Mouse (Mus musculus): ENCODE measurements at regions not wholly inside any gene's neighbourhood (a gene's known extent, or its start where the extent isn't known, plus 50 kb on each side); places are given as distances from the start of the nearest gene placed in this dataset.

DNA sequence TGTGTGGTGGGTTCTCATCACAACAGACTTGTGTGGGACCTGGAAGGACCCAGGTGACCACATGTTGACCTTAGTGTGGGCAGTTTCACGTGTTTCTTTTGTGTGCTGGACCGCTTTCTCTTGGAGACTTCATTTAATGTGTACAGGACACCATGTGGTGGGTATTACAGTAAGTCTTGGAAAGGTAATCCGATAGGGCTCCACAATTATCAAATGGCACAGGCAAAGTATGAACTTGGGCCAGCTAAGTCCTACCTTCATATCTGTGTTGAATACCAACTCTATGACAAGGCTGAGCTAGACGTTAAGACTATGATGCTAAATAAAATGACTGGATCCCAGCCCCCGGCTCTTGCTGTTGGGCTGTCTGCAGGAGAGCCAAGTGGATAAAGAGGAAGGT lies 173.5 kb downstream of the 1500009L16Rik start:
- no peak for DNase-seq

DNA sequence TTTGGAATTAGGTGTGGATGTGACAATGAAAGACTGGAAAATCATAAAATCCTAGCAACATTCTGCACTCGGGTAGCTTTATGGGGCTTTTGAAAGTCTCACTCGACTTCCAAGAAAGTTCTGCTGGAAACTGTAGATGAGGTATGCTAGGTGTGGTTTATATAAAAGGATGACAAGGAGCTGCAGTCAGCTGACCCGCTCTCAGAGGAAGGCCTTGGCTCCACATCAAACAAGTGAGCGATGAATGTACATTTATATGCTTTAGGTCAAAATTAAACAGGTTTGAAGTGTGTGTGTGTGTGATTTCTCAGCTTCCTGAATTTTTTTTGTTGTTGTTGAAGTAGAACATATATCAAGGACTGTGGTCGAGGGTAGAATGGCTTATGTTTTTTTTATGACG lies 174.9 kb downstream of the 1500009L16Rik start:
- no peak for DNase-seq

DNA sequence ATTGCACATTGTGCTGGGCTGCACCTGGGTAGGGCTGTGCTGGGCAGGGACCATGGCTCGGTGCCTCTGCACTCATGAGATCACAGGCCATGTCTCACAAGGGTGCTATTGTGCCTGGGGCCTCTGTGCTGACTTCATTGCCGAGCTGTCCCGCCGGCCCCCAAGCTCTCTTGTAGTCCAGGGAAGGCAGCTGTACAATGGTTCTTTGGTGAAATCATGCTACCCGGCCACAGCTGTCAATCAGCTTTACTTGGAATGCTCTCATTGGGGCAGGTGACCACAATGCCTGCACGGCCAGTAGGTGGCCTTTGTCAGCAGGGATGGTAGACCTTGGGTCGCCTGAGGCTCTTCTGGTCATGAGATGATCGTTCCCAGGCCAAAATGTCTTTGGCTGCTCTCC lies 184.1 kb downstream of the 1500009L16Rik start:
- no peak for DNase-seq

DNA sequence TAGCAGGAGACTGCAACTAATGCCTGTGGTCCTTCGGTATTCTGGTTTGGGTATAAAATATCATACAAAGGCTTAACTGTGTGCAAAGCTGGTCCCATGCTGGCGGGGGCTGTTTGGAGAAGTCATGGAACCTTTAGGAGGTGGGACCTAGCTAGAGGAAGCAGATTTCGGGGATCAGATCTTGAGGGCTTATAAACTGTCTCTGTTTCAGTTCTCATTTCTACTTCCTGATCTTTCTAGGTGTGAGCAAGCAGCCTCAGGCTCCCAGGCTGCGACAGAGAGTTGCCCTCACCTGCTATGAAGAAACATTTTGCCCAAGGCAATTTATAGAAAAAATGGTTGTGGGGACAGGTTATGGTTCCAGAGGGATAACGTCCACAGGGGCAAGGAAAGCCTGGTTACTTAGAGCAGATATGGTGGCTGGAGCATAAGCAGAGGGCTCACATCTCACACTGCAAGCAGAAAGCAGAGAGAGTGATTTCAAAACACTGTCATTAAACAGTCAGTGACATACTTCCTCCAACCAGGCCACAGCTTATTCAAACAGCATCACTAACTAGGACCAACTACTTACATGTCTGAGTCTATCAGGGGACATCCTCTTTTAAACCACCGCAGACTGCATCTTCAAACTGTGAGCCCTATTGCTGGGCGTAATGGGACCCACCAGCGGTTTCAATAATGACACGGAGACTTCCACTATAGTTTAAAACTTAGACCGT lies 188.1 kb downstream of the 1500009L16Rik start:
- no peak for DNase-seq

DNA sequence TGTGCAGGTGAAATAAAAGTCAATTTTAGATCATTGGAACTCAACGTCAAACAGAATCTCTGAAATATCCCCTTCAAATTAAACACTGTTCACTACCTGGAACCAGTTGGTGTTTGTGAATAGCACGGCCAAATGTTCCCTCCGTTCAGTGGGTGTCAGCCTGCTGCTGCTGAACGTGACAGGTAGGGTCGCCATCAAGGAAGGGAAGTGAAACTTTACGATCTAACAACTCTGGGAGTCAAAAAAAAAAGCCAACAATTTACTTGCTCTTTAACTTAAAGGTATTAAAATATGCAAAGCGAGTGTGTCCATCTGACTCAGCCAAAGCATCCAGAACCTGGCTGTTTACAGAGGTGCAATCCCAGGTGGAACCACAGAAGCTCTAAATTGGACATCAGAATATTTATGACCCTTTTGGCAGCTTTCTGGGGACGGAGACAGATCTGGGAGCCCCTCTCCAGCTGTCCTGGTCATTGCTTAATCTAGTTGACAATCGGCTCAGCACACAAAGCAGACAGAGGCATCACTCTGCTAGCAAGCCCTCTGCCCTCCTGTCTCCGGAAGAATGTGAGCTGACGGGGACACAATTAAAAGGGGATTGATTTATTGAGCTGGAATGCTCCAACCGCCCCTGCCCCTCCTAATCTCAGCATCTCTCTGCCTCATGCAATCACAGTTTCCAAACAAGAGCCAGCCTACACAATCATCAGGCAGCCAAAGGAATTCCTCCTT lies 191.9 kb downstream of the 1500009L16Rik start:
- no peak for DNase-seq

DNA sequence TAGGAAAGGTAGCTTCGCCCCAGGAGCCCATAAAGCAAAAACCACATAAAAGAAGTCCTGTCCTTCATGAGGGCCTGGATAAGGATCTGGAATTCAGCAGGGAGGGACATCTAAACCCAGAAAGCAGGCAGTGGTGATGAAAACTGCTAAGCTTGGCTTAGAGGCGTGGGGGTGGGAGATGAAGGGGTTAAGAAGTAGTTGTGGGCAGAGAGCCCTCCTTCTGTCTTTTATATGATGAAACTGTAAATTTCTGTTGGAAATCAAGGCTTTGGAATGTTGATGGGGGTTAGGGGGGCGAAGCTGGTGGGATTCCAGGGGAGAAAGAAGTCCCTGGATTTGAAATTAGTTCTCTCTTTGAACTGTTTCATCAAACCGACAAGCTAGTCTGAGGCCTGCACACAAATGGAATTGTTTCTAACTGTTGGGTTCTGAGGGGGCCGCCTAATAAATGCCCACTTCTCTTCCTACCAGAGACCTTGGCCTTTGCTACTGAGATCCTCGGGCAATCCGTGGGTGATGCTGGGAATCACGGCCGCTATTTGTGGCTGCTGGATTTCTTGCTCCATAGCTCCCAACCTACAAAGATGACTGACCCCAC lies 192.6 kb downstream of the 1500009L16Rik start:
- no peak for DNase-seq

DNA sequence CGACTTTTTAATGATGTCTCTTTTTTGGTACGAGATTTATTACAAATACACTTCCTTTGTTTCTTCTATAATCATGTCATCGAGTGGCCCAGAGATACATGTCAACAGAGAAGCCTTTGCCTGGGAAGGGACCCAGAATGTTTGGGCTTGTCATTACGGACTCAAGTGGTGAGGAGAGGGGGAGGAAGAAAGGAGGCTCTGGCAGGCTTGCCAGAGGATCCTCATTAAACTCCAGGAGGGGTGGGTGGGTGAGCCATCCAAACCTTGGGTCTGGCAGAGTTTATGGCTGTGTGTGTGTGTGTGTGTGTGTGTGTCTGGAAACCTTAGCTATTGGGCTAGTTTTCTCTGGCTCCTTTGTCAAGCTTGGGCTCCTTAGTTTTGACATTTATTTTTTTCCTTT lies 204.3 kb downstream of the 1500009L16Rik start:
- DNase-seq: peak; percentile 26

DNA sequence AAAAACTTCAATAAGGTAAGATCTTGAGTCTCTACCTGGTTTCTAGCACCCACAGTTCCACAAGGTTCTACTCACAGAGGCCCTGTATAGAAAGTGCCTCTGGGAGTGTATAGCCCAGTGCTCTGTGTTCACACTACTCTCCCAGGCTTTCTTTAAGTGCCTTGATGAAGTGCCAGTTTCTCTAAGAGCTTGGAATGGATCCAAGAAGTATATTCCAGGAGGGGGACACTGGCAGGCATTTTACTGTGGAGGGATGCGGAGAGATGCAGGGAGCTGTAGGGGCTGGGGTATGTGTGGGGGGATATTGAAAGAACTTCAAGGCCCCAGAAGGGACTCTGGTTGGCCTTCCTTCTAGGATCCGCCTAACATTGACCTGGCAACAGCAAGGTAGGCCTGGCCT lies 204.9 kb downstream of the 1500009L16Rik start:
- DNase-seq: no peak

DNA sequence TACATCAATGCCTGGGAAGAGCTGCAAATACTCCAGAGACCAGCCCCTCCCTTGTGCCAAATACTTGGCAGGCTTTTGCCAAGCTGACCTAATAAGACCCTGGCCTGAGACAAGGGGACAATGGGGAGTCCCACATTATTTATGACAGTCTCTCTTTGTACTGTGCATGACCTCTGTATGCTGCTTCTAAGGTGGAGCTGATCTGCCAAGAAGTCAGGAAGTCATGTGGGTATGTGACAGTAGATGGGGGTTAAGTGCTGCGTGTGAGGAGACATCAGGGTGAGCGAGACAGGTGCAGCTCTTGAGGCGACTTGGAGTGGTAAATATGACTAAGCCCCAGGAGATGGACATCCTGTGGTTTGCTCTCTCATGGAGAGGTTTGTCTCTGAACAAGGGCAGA lies 209.1 kb downstream of the 1500009L16Rik start:
- DNase-seq: no peak

DNA sequence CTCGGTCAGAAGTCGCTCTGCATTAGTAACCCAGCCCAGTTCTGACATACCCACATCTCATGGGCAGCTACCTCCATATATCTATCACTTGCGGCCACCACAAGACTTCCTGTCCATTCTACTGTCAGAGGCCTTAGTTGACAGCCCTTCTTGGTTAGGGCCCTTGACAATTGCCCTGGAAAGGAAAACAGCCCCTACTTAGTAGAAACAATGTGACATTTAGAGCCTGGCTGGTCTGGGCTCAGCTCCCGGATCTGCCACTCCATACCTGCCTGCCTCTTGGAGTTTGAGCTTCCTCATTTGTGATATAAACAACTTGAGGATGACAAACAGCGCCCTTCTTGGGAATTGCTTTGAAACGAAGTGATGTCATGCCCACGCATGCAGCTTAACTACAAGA lies 210.5 kb downstream of the 1500009L16Rik start:
- no peak for DNase-seq

DNA sequence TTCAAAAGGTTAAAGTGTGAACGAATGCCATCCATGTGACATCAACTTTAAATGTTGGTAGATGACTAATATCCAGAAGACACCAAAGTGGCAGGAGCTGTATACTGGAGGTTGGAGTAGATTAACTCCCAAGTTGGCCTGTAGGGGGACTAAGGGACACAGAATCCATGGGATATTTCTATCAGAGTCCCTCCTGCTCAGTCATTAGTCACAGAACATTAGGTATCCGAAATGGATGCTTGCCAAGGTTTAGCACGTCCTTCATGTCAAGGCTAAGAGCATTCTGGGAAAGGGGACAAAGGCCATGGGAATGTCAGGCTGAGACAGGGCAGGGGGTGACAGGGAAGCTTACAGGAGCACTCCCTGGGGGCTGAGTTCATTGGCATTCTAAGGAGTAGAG lies 211.8 kb downstream of the 1500009L16Rik start:
- no peak for DNase-seq

DNA sequence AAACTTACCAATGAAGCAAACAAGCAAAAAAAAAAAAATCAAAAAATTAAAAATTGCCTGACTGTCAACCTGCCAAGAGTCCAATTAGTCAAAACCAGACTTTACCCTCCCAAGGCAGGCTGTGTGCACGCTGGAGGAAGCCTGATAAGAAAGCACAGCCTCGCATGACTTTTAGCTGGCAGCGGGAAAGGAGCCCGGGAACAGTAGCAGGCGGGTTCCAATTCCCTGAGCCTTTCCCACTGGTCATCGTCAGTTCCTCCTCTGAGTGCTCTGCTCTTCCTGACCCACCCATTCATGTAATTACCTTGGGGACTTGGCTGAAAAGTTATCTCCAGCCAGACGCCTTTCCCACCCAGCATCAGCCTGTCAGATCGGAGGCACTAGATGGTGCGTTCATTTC lies 214.5 kb downstream of the 1500009L16Rik start:
- peak; percentile 59 for DNase-seq

DNA sequence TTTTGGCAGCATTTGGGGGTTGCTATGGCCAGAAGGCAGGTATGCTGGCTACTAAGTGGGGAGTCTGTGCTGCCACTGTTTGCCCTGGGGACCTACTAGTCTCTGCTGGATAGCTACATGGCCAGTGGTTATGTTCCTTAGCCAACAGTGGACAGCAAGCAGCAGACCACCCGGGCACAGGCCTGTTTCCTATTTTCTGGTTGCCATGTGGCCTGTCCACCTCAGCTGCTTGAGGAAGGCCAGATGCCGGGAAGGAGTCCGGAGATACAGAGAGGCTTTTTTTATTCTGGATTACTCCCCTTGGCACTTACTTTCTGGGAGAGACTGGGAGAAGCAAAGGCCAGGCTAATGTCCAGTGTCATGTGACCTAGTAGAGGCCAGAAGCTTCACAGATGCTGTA lies 219.4 kb downstream of the 1500009L16Rik start:
- DNase-seq: peak; percentile 17

DNA sequence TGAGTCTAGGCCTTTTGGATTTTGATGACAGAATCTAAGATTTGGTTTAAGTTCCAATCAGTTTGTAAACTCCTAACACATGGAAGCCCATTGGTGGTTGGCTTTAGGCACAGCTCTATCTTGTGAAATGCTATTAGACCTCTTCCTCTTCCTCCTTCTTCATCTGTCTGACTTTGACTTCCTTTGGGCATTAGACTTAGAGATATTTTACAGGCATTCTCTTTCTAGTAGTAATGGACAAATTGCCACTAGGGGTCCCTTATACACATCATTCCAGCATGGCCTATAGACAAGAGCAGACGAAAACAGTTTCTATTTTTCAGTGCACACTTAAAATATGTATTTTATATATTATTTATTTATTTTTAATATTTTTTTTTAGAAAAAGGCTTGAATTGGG lies 221.5 kb downstream of the 1500009L16Rik start:
- DNase-seq: no peak

DNA sequence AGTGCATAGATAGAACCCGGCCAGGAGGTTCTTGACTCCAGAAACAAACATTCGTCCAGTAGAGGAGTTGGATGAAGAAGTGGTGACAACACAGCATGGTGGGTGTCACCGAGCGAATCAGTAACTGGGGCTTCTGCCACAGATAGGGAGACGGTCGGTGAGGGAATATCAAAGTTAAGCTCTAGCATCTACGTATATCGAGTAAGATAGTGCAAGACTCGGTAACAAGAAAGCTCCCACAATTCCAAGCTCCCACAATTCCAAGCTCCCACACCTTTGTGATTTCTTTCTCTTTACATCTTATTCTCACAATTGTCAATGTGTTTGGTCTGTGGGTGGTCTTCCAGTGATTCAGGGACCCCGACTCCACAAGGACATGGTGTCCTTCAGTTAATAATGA lies 222.2 kb downstream of the 1500009L16Rik start:
- DNase-seq: no peak

DNA sequence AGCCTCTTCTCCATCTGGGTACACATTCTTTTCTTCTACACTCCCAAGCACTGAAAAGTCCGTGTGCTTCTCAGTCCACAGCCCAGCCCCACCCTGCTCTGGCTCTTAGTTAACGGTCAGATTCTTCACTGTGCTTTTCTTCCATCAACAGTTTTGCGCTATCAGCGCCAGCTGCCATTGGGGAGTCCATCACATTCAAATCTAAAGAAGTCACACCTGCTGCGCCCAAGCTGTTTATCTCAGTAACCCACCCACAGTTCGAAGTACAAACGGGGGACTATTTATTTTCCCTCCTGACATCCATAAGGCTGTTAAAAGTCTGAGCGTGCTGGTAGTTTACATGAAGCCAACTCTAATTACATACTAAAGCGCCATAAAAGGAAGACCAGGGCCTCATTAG lies 222.8 kb downstream of the 1500009L16Rik start:
- no peak for DNase-seq

DNA sequence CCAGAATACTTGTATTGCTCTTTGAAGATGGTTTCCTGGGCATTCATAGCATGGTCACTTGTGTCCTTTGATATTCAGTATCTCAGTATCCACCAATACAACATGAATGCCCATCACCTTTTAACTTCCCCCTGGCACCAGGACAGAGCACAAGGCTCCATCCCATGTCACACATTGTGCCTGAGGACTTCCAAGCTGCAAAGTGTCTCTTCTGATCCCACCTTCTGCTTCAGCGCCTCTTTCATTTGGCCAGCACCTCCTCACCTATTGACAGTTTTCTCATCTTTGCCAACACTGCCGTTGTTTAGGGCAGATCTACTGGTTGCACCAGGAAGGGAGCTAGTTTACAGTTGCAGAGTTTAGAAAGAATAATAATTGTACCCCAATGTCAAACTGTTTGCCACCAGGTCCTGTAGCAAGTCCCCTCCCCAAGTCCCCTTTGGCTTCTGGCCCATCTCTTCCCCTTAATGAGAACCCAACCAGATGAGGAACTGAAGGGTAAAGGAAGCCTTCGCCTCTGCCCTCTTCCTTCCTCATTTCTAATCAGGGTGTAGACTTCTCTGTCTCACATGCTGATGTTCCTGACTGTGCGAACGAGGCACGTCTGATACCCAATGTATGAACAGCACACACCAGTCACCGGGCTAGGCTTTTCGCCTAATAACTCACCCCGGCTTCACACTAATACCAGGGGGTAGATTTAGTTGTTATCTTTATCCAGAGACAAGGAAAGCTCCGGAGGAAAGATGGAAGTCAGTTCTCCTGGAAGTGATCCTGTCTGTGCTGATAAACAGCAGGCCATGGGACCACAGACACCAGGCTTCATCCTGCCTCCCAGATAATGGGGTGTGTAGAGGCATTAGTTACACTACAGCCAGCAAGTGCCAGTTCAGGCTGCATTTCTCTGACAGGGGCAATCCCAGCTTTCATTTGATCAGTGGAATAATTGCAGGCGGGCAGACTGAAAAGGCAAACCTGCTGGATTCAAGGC lies 223.8 kb downstream of the 1500009L16Rik start:
- no peak for DNase-seq

DNA sequence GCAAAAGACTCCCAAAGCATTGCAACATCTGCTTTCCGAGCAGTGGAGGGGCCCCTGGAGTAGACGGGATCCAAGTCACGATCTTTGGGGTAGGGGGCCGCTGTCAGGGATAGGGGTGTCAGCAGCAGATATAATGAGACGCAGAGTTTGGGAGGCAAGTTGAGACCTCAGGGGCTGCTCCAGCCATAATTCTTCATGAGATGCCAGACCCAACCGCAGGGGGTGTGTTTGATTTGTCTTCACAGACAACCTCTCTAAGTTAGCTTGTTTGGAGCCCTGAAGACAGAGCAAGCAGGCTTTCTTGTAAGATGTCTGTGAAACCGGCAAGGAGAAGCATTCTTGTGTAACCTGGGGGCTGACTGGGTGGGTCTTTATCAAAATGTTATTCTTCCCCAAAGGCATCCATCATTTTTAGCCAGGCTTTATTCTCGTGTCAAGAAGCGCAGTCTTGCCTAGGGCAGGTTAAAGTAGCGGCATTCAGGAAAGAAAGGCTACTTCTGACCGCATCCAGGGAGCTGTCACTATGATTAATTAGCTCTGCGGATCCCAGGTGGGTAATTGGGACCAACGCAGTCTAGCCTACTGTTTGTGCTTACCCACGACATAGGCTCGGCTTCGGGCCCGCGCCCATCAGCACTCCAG lies 234.6 kb downstream of the 1500009L16Rik start:
- no peak for DNase-seq

DNA sequence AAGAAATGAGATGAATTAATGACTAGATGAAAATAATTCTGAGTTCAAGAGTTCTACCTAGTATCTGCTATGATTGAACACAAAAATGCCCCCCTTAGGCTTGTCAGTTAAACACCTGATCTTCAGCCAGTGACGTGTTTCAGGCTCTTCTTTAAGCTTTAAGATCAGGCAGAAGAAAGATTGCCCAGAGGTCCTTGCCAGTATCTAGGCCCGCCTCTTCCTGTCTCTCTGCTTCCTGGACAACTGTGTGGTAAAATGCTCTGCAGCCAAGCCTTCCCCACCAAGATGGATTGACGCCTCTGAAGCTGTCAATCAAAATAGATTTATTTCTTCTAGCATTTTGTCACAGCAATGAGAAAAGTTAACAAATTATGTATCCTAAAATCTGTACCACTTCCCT lies 235.7 kb downstream of the 1500009L16Rik start:
- no peak for DNase-seq

DNA sequence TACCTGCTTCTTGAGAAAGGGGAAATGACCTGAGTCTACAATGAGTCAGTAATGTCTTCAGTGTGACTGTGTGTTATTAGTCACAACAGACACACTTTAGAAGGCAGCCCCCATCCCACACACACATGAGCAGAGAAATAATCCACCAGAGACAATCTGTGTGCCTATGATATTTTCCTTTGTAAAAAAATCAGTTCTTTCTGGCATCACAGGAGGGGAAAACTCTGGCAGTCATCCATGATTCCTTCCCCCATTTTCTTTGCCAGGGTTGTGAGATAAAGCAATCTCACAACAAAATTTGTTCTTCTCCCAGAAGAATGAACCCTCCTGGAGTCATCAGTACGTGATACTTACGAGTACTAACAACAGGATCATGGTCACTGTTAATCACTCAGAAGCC lies 236.2 kb downstream of the 1500009L16Rik start:
- no peak for DNase-seq

DNA sequence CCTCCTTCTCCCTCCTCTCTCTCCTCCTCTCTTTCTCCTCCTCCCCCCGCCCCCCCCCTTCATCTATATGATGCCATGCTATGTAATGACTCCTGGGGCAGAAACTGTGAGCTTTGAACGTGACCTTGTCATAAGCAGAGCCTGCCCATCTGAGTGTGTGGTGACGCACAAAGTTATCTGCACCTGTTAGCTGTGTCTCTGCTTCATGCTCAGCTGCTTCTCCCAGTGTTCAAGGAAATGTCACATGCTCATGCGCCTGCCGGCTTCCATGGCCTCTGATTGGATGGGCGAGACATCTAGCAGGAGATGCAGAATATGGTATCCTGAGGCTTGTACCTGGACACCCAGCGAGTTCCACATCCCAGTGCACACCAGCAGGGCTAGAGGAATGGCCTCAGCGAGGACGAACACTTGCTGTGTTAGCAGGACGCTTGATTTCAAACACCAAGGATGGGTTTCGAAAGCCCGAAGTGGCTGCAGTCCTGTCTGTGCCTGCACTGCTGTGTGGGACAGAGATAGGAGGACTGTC lies 240.6 kb downstream of the 1500009L16Rik start:
- DNase-seq: no peak
